Comparison of ENCODE assay signal across 11 mouse cellular contexts in genomic region chr5:109552116-109552515, GRCm38 (mm10). TPM values are rescaled to one million over a fixed set of nuclear protein-coding genes. Genes with fewer than 3 reads are reported as not detected.
A peak's percentile ranks its signal among the peaks of the same experiment; 100 is the strongest.
DNase-seq lines count a peak whose midpoint lies in the region; ATAC-seq lines count a peak whose summit lies in the region.
"Had no signal": no experiment of that assay in that cellular context is flagged by ENCODE, and none has a peak within 500 bp of the region (broad histone marks: within the 10 kb centered on the region; RNA-seq: fewer than 3 reads in every experiment).

No protein-coding gene starts in this region.

- intact Hi-C loops in left cerebral cortex, postnatal 4 days (cut with DNase I) = no loop called here

- ATAC-seq in CD4-positive, CD25-positive, alpha-beta regulatory T cell, adult 4 months = no peak
- ATAC-seq: forebrain, embryonic 15.5 days had no signal

- peak; percentile 68 for DNase-seq in CD4-positive, CD25-positive, alpha-beta regulatory T cell, adult 2 months (ENCODE audit: low read depth, low spot score)
- DNase-seq in left cerebral cortex, postnatal 4 days = peak; percentile 1
- DNase-seq in left cerebral cortex, adult 11 months (ENCODE audit: low spot score) = no peak
- DNase-seq in 3134 (ENCODE audit: extremely low read depth, insufficient read length, low spot score) (peak; percentile 40), WW6 (ENCODE audit: low read depth, low spot score) (peak; percentile 55)
- no peak for DNase-seq in layer of hippocampus, adult 9-10 months (ENCODE audit: low spot score)
- no peak for DNase-seq in adrenal gland, postnatal 10 days
- DNase-seq: heart, postnatal 36 days; kidney, adult 2 months had no signal

RNA-seq across cellular contexts. Expression of gene Crlf2, which starts 6.7 kb away (rescaled TPM):
- polyA plus RNA-seq in CD4-positive, CD25-positive, alpha-beta regulatory T cell, adult 4 months (2017; shearing (Covaris generic)) = 1 to 10 TPM; 6.2 to 7.2 TPM
- total RNA-seq in left cerebral cortex, postnatal 4 days (2021) = 10 to 100 TPM; 41.6 to 47.1 TPM
- 10 to 100 TPM; 23.1 to 25.9 TPM for total RNA-seq in adrenal gland, postnatal 10 days (2021)

Comparison
In these comparisons a context has a peak if more than half of its experiments do, and no peak if none do; other contexts are left out.
1. DNase-seq: peak in CD4-positive, CD25-positive, alpha-beta regulatory T cell, adult 2 months (single experiment), left cerebral cortex, postnatal 4 days (single experiment), 3134 (single experiment) and WW6 (single experiment); none in left cerebral cortex, adult 11 months (single experiment), layer of hippocampus, adult 9-10 months (single experiment) and adrenal gland, postnatal 10 days (single experiment).